Mouse (Mus musculus): ENCODE results near the gene 2510009E07Rik. TPM values are rescaled to one million over a fixed set of nuclear protein-coding genes. Genes with fewer than 3 reads are reported as not detected.
"Not testable (repeated sequence)": the region's sequence is repeated elsewhere in the genome, so short reads cannot be mapped to it uniquely, and the experiment has no call there.

2510009E07Rik gene
- polyA plus RNA-seq, 2 experiments: 1.6 to 1.9 TPM

DNA sequence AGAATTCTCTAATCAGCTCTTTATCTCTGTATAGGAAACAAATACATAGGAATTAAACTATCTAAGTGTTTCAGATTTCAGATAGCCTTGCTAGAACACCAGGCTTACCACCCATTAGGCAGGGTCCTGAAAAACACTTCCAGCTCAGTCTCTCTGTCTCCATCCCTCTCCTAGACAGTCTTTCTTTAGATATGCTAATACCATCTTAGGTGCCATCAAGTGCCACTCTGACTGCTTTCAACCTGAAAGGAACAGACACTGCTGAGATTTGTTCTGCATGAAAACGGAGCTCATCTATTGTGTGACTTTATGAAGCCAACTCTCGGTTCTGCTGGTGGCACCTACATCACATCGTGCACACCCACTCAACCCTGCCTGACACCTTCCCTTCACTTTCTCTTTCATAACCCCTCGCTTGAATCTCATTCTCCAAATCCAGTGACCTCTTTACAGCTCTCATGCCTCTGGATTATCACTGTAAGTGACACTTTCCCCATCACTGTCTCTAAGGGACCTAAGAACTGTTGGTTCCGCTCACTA is 4.2 kb downstream of the 2510009E07Rik start:
- Histone ChIP-seq H3K4me3 (ENCODE audit: insufficient read depth in 1 of 2, low read depth in 2 of 2, low read length in 2 of 2) (no peak overlapping the region), H3K9me3 (ENCODE audit: control insufficient read depth, low read length) (no peaks in the 10 kb centered on the region), H3K27me3 (ENCODE audit: control insufficient read depth, insufficient read depth, low read length) (peaks cover 22% of the 10 kb centered on the region), H3K4me1 (replicated peaks; ENCODE audit: control insufficient read depth in 2 of 2, insufficient read depth in 2 of 2, low read length in 1 of 2) (peaks cover 0 to 5% of the 10 kb centered on the region in 2 experiments; a peak in 1 of 4 replicates), H3K36me3 (replicated peaks; ENCODE audit: control insufficient read depth, insufficient read depth, low read depth) (no peaks in the 10 kb centered on the region), H3K27ac (no peak overlapping the region), H3K4me2 (ENCODE audit: low read depth) (no peak overlapping the region), H3K9ac (replicated peaks) (no peak overlapping the region)
- no peak for ATAC-seq (ENCODE audit: insufficient read depth)
- TF ChIP-seq CTCF (IDR thresholded peaks at IDR 0.05; ENCODE audit: low read depth): no peak
- TF ChIP-seq EP300 (IDR thresholded peaks at IDR 0.05; ENCODE audit: low read depth): no peak
- DNase-seq (ENCODE audit: low read depth in 3 of 3, low spot score in 3 of 3): no peak
- WGBS (ENCODE audit: insufficient replicate concordance): 52% methylated on average over 5 of the region's 5 CpGs

DNA sequence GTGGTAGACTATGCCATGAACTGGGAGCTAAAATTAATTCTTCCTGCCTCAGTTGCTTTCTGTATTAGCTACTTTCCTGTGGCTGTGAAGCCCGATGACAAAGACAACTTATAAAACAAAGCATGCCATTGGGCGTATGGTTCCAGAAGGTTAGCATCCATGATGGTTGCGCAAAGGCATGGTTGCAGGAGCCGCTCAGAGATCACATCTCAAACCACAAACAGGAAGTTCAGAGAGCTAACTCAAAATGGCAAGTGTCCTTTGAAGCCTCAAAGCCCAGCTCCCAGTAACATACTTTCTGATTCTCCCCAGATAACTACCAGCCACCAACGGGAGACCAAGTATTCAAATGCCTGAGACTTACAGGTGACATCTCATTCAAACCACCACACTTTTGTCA is 5.3 kb downstream of the 2510009E07Rik start:
- no peak overlapping the region for H3K4me3 ChIP-seq (ENCODE audit: insufficient read depth in 1 of 2, low read depth in 2 of 2, low read length in 2 of 2)
- 22% methylated on average over 5 of the region's 5 CpGs for WGBS (ENCODE audit: insufficient replicate concordance)
- DNase-seq (ENCODE audit: low read depth in 3 of 3, low spot score in 3 of 3) (no peak), ATAC-seq (ENCODE audit: insufficient read depth) (no peak)
- no peak for TF ChIP-seq CTCF (IDR thresholded peaks at IDR 0.05; ENCODE audit: low read depth)
- TF ChIP-seq EP300 (IDR thresholded peaks at IDR 0.05; ENCODE audit: low read depth): no peak
- H3K27ac ChIP-seq: no peak overlapping the region
- H3K27me3 ChIP-seq (ENCODE audit: control insufficient read depth, insufficient read depth, low read length): peaks cover 13% of the 10 kb centered on the region
- no peaks in the 10 kb centered on the region for H3K36me3 ChIP-seq (replicated peaks; ENCODE audit: control insufficient read depth, insufficient read depth, low read depth)
- H3K9ac ChIP-seq (replicated peaks): no peak overlapping the region
- peaks cover 0 to 5% of the 10 kb centered on the region in 2 experiments; a peak in 1 of 4 replicates for H3K4me1 ChIP-seq (replicated peaks; ENCODE audit: control insufficient read depth in 2 of 2, insufficient read depth in 2 of 2, low read length in 1 of 2)
- H3K9me3 ChIP-seq (ENCODE audit: control insufficient read depth, low read length): no peaks in the 10 kb centered on the region
- H3K4me2 ChIP-seq (ENCODE audit: low read depth): no peak overlapping the region

DNA sequence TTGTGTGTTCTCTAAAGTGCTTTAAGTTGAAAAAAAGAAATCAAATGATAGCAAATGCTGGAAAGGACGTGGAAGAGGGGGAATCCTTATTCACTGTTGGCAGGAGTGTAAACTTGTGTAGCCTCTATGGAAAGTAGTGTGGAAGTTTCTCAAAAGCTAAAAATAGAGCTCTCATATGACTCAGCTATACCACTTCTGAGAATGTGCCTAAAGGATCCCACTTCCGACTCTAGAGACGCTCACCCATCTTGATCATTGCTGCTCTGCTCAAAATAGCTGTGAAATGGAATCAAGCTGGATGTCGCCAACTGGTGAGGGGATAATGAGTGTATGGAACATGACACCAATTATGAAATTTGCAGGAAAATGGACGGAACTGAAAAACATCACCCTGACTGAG is 7.1 kb downstream of the 2510009E07Rik start:
- no peak for DNase-seq (ENCODE audit: low read depth in 3 of 3, low spot score in 3 of 3)
- Histone ChIP-seq H3K27me3 (ENCODE audit: control insufficient read depth, insufficient read depth, low read length) (no peaks in the 10 kb centered on the region), H3K9me3 (ENCODE audit: control insufficient read depth, low read length) (no peaks in the 10 kb centered on the region), H3K4me1 (replicated peaks; ENCODE audit: control insufficient read depth in 2 of 2, insufficient read depth in 2 of 2, low read length in 1 of 2) (no peaks in the 10 kb centered on the region), H3K36me3 (replicated peaks; ENCODE audit: control insufficient read depth, insufficient read depth, low read depth) (no peaks in the 10 kb centered on the region), H3K4me3 (ENCODE audit: insufficient read depth in 1 of 2, low read depth in 2 of 2, low read length in 2 of 2) (no peak overlapping the region), H3K4me2 (ENCODE audit: low read depth) (no peak overlapping the region), H3K27ac (no peak overlapping the region), H3K9ac (replicated peaks) (no peak overlapping the region)
- ATAC-seq (ENCODE audit: insufficient read depth): no peak
- 62% methylated on average over 5 of the region's 5 CpGs for WGBS (ENCODE audit: insufficient replicate concordance)
- TF ChIP-seq CTCF (IDR thresholded peaks at IDR 0.05; ENCODE audit: low read depth) (no peak), EP300 (IDR thresholded peaks at IDR 0.05; ENCODE audit: low read depth) (no peak)

DNA sequence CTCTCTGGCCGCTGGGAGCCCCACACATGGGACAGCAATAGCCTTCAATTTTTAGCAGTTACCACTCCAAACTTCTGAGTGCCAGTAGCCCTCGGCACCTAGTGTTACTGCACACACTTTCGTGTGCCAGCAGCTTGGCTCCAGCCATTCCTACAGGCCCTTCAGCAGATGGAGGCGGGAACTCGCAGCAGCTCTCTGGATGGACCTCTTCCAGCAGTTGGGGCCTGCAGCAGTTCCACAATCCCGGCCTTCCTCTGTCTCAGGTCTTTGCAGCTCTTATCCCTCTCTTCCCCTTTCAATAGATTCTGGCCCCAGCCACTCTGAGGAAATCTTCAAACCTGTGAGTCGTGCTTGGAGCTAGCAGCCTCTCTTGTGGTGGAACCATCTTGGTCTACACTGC is 17.7 kb downstream of the 2510009E07Rik start:
- no peak overlapping the region for H3K4me2 ChIP-seq (ENCODE audit: low read depth)
- no peak overlapping the region for H3K4me3 ChIP-seq (ENCODE audit: insufficient read depth in 1 of 2, low read depth in 2 of 2, low read length in 2 of 2)
- no peak for ATAC-seq (ENCODE audit: insufficient read depth)
- DNase-seq (ENCODE audit: low read depth in 3 of 3, low spot score in 3 of 3): no peak
- 63% methylated on average over 7 of the region's 7 CpGs for WGBS (ENCODE audit: insufficient replicate concordance)
- H3K9ac ChIP-seq (replicated peaks): no peak overlapping the region
- no peaks in the 10 kb centered on the region for H3K27me3 ChIP-seq (ENCODE audit: control insufficient read depth, insufficient read depth, low read length)
- H3K36me3 ChIP-seq (replicated peaks; ENCODE audit: control insufficient read depth, insufficient read depth, low read depth): no peaks in the 10 kb centered on the region
- H3K27ac ChIP-seq: no peak overlapping the region
- no peak for TF ChIP-seq CTCF (IDR thresholded peaks at IDR 0.05; ENCODE audit: low read depth)
- H3K9me3 ChIP-seq (ENCODE audit: control insufficient read depth, low read length): no peaks in the 10 kb centered on the region
- H3K4me1 ChIP-seq (replicated peaks; ENCODE audit: control insufficient read depth in 2 of 2, insufficient read depth in 2 of 2, low read length in 1 of 2): no peaks in the 10 kb centered on the region

DNA sequence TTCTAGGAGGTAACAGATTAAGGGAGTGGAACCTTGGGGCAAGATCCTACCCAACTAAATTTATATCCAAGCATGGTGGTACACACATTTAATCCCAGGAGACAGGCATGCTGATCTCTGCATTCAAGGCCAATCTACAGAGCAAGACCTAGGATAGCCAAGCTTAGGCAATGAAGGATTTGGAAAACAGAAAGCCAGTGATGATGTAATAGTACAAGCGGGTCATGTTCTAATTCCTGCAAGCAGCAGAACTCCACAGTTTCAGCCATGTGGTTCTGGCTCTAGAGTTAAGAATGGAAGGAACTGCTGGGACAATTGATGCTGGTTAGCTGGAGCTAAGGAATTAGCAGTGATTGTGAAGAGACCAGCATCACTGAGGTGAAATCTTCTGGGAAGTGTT is 20.8 kb downstream of the 2510009E07Rik start:
- not testable (repeated sequence) for H3K27me3 ChIP-seq (ENCODE audit: control insufficient read depth, insufficient read depth, low read length); H3K4me3 ChIP-seq (ENCODE audit: insufficient read depth in 1 of 2, low read depth in 2 of 2, low read length in 2 of 2); DNase-seq (ENCODE audit: low read depth in 3 of 3, low spot score in 3 of 3); H3K9ac ChIP-seq (replicated peaks); H3K9me3 ChIP-seq (ENCODE audit: control insufficient read depth, low read length); H3K4me2 ChIP-seq (ENCODE audit: low read depth); ATAC-seq (ENCODE audit: insufficient read depth); H3K4me1 ChIP-seq (replicated peaks; ENCODE audit: control insufficient read depth in 2 of 2, insufficient read depth in 2 of 2, low read length in 1 of 2); H3K27ac ChIP-seq; H3K36me3 ChIP-seq (replicated peaks; ENCODE audit: control insufficient read depth, insufficient read depth, low read depth)
- 68% methylated on average over 1 of the region's 1 CpGs for WGBS (ENCODE audit: insufficient replicate concordance)

DNA sequence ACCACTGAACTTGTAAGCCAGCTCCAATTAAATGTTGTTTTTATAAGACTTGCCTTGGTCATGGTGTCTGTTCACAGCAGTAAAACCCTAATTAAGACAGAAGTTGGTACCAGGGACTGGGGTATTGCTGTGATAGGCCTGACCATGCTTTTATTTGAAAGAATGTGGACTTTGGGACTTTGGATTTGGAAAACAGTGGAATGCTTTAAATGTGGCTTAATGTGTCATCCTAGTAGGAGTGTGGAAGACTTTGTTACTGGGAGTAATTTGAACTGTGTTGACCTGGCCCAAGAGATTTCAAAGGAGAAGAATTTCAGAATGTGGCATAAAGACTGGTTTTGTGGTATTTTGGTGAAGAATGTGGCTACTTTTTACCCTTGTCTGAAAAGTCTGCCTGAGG is 21.4 kb downstream of the 2510009E07Rik start:
- ATAC-seq (ENCODE audit: insufficient read depth); H3K27me3 ChIP-seq (ENCODE audit: control insufficient read depth, insufficient read depth, low read length); H3K36me3 ChIP-seq (replicated peaks; ENCODE audit: control insufficient read depth, insufficient read depth, low read depth); DNase-seq (ENCODE audit: low read depth in 3 of 3, low spot score in 3 of 3); H3K4me1 ChIP-seq (replicated peaks; ENCODE audit: control insufficient read depth in 2 of 2, insufficient read depth in 2 of 2, low read length in 1 of 2); H3K27ac ChIP-seq; H3K4me3 ChIP-seq (ENCODE audit: insufficient read depth in 1 of 2, low read depth in 2 of 2, low read length in 2 of 2); H3K4me2 ChIP-seq (ENCODE audit: low read depth); H3K9me3 ChIP-seq (ENCODE audit: control insufficient read depth, low read length); H3K9ac ChIP-seq (replicated peaks): not testable (repeated sequence)

Measured in liver, embryonic 14.5 days (tissue).